Mouse (Mus musculus): ENCODE measurements around the gene Ttc22.

Ttc22 gene

DNA sequence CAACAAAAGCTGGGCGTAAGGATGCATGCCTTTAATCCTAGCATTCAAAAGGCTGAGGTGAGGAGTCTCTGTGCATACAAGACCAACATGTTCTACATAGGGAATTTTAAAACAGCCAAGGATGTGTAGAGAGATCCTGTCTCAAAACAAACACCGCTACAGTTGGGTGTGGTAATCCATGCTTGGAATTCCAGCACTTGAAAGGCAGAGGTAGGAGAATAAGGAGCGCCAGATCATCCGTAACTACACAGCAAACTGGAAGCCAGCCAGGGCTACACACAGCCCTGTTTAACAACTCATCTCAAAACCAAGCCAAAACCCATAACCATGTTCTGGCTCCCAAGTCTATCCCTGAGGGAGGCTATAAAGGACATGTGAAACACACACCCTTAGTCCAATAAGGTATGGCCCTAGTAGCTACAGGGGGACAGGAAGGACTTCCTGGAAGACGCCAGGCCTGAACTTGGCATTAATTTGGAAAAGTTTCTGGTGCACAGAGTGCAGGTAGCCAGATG lies 41.8 kb downstream of the Ttc22 start:
- DNase-seq (ENCODE audit: low spot score in 2 of 2), result no peak

- DNase-seq (ENCODE audit: low spot score in 2 of 2), result no peak
These were observed 42.5 kb downstream of the Ttc22 start for GRCm38 (mm10) chr4:106664697-106665096.

- DNase-seq (ENCODE audit: low spot score in 2 of 2), result no peak
These were observed 43.0 kb downstream of the Ttc22 start for GRCm38 (mm10) chr4:106665269-106665668.

- DNase-seq (ENCODE audit: low spot score in 2 of 2), result no peak
These were observed 43.4 kb downstream of the Ttc22 start for GRCm38 (mm10) chr4:106665673-106666072.

- no peak for DNase-seq (ENCODE audit: low spot score in 2 of 2)
These were observed 44.3 kb downstream of the Ttc22 start for GRCm38 (mm10) chr4:106666546-106666945.

GRCm38 (mm10) chr4:106676749-106677148 lies 54.5 kb downstream of the Ttc22 start:
- no peak for DNase-seq (ENCODE audit: low spot score in 2 of 2)

DNA sequence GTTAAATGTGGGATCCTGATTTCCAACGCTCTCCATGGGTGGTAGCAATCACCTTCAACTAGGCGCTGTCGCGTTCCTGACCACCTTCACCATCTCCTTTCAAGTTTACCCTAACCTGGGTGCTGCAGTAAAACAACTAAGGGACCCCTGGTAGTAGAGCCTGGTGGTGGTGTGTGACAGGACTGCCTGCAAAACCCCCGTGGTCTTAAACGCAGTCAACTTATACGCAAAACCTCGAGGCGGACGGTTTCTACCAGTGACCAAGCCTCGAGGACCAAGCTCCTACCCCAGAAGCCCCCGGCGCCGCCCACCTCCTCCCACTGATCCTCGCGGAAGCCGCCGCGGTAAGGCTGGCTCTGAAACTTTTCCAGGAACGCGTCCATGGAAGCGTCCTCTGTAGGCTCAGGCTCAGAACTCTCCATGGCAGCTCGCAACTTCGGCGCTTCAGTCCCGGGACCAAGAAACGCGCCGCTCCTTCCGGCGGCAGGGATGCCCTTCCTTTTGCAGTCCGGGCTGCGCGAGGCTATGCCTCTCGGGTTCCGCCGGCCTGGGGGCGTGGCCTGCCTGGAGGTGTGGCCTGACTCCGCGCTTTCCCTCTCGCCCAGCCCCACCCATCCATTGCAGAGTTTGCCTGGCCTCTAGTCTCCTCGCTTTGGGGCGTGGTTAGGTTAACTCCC lies 56.3 kb downstream of the Ttc22 start, which contains the start of gene Ttc4:
Gene Ttc4 (minus strand): TSS at position 503 of the 677 bp plus-strand sequence.
- peak; percentile 86 to 92 for DNase-seq (ENCODE audit: low spot score in 2 of 2)

GRCm38 (mm10) chr4:106679152-106679551 lies 56.9 kb downstream of the Ttc22 start:
- no peak for DNase-seq (ENCODE audit: low spot score in 2 of 2)

DNA sequence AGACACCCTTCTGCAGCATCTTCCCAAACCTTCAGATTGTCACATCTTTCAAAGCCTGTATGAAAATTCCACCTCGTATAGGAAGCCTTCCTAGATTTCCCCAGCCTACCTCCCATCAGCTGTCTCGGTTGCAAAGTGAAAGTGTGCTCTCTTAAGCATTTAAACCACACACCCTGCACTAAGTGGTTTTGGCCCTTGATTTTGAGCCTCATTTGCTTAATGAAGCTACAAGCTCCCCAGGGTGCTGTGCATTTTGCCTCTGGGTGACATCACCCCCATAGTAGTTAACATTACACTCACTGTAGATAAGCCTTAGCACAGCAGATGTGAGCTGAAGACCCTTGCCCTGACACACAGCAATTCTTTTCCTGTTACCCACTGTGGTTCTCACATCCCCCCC lies 58.7 kb downstream of the Ttc22 start:
- DNase-seq (ENCODE audit: low spot score in 2 of 2), result no peak

DNA sequence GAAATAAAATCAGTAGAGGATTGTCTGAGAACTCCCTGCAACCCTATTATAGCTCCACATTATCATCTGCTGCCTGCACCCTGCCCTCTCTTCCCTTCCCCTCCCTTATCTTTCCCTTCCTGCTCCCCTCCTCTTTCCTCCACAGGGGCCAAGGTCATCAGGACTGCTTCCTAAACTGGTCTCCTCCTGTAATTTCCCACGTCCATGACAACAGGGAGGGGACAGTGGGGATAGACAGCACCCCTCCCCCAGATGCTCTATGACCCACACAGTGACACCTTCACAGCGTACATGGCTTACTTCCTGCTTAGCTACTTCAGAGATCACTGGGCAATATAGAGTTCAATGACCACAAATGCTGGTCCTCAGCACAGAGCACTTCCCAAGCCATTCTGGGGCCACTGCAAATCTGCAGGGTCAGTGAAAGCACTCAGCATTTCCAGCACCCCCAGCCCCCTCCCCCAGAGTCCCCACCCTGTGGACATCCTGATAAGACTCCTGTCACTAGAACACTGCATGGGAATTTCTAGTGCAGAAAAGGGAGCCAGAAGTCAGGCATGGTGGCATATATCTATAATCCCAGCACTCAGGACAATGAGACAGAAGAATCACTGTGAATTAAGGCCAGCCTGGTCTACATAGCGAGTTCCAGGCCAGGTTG lies 66.5 kb downstream of the Ttc22 start:
- no peak for DNase-seq (ENCODE audit: low spot score in 2 of 2)

Measured in urinary bladder, postnatal 4 days (tissue).